Mouse (Mus musculus): ENCODE results near the gene Pgm1. TPM values are rescaled to one million over a fixed set of nuclear protein-coding genes. Genes with fewer than 3 reads are reported as not detected.

Pgm1 gene
- polyA plus RNA-seq, 1 experiment, result 12.3 TPM

GRCm38 (mm10) chr4:99947896-99948295, 18.7 kb downstream of the Pgm1 start:
- Histone ChIP-seq H3K4me3 (ENCODE audit: extremely low read depth, insufficient read depth, insufficient read length) (no peak overlapping the region), H3K4me1 (ENCODE audit: control insufficient read depth, insufficient read depth, insufficient read length) (no peaks in the 10 kb centered on the region), H3K27me3 (ENCODE audit: control insufficient read depth, insufficient read depth, low read length) (no peaks in the 10 kb centered on the region), H3K36me3 (ENCODE audit: control insufficient read depth, insufficient read depth, low read length) (no peaks in the 10 kb centered on the region), H3K27ac (ENCODE audit: insufficient read depth, low read length) (no peak overlapping the region)
- TF ChIP-seq POLR2A (IDR thresholded peaks at IDR 0.05; ENCODE audit: low read depth, low read length), result no peak
- DNase-seq (ENCODE audit: low read depth in 1 of 2, low spot score in 2 of 2), result no peak
- 87% methylated on average over 1 of the region's 1 CpGs for WGBS

- no peak for TF ChIP-seq POLR2A (IDR thresholded peaks at IDR 0.05; ENCODE audit: low read depth, low read length)
- TF ChIP-seq CTCF (IDR thresholded peaks at IDR 0.05; ENCODE audit: extremely low read depth, insufficient read depth, insufficient read length, insufficient replicate concordance), result no peak
- H3K4me3 ChIP-seq (ENCODE audit: extremely low read depth, insufficient read depth, insufficient read length), result no peak overlapping the region
- no peak overlapping the region for H3K27ac ChIP-seq (ENCODE audit: insufficient read depth, low read length)
- H3K27me3 ChIP-seq (ENCODE audit: control insufficient read depth, insufficient read depth, low read length), result no peaks in the 10 kb centered on the region
- 93% methylated on average over 2 of the region's 2 CpGs for WGBS
- H3K4me1 ChIP-seq (ENCODE audit: control insufficient read depth, insufficient read depth, insufficient read length), result no peaks in the 10 kb centered on the region
- no peak for DNase-seq (ENCODE audit: low read depth in 1 of 2, low spot score in 2 of 2)
- H3K36me3 ChIP-seq (ENCODE audit: control insufficient read depth, insufficient read depth, low read length), result no peaks in the 10 kb centered on the region
These were observed 24.7 kb downstream of the Pgm1 start for GRCm38 (mm10) chr4:99953904-99954303.

- H3K36me3 ChIP-seq (ENCODE audit: control insufficient read depth, insufficient read depth, low read length), result no peaks in the 10 kb centered on the region
- H3K4me3 ChIP-seq (ENCODE audit: extremely low read depth, insufficient read depth, insufficient read length), result no peak overlapping the region
- H3K27ac ChIP-seq (ENCODE audit: insufficient read depth, low read length), result no peak overlapping the region
- TF ChIP-seq POLR2A (IDR thresholded peaks at IDR 0.05; ENCODE audit: low read depth, low read length), result no peak
- no peak for TF ChIP-seq CTCF (IDR thresholded peaks at IDR 0.05; ENCODE audit: extremely low read depth, insufficient read depth, insufficient read length, insufficient replicate concordance)
- WGBS, result 91% methylated on average over 10 of the region's 10 CpGs
- no peak for DNase-seq (ENCODE audit: low read depth in 1 of 2, low spot score in 2 of 2)
- no peaks in the 10 kb centered on the region for H3K27me3 ChIP-seq (ENCODE audit: control insufficient read depth, insufficient read depth, low read length)
- no peaks in the 10 kb centered on the region for H3K4me1 ChIP-seq (ENCODE audit: control insufficient read depth, insufficient read depth, insufficient read length)
These were observed 26.2 kb downstream of the Pgm1 start for GRCm38 (mm10) chr4:99955396-99955795.

GRCm38 (mm10) chr4:99957186-99957585, 28.0 kb downstream of the Pgm1 start:
- 93% methylated on average over 4 of the region's 4 CpGs for WGBS
- Histone ChIP-seq H3K27me3 (ENCODE audit: control insufficient read depth, insufficient read depth, low read length) (no peaks in the 10 kb centered on the region), H3K36me3 (ENCODE audit: control insufficient read depth, insufficient read depth, low read length) (no peaks in the 10 kb centered on the region), H3K27ac (ENCODE audit: insufficient read depth, low read length) (no peak overlapping the region), H3K4me1 (ENCODE audit: control insufficient read depth, insufficient read depth, insufficient read length) (no peaks in the 10 kb centered on the region), H3K4me3 (ENCODE audit: extremely low read depth, insufficient read depth, insufficient read length) (no peak overlapping the region)
- no peak for DNase-seq (ENCODE audit: low read depth in 1 of 2, low spot score in 2 of 2)
- TF ChIP-seq CTCF (IDR thresholded peaks at IDR 0.05; ENCODE audit: extremely low read depth, insufficient read depth, insufficient read length, insufficient replicate concordance) (no peak), POLR2A (IDR thresholded peaks at IDR 0.05; ENCODE audit: low read depth, low read length) (no peak)

GRCm38 (mm10) chr4:99958084-99958815, 29.0 kb downstream of the Pgm1 start:
- H3K4me3 ChIP-seq (ENCODE audit: extremely low read depth, insufficient read depth, insufficient read length), result no peak overlapping the region
- H3K36me3 ChIP-seq (ENCODE audit: control insufficient read depth, insufficient read depth, low read length), result no peaks in the 10 kb centered on the region
- no peak for DNase-seq (ENCODE audit: low read depth in 1 of 2, low spot score in 2 of 2)
- H3K27ac ChIP-seq (ENCODE audit: insufficient read depth, low read length), result no peak overlapping the region
- H3K27me3 ChIP-seq (ENCODE audit: control insufficient read depth, insufficient read depth, low read length), result no peaks in the 10 kb centered on the region
- H3K4me1 ChIP-seq (ENCODE audit: control insufficient read depth, insufficient read depth, insufficient read length), result no peaks in the 10 kb centered on the region
- WGBS, result 62% methylated on average over 7 of the region's 7 CpGs
- no peak for TF ChIP-seq POLR2A (IDR thresholded peaks at IDR 0.05; ENCODE audit: low read depth, low read length)
- TF ChIP-seq CTCF (IDR thresholded peaks at IDR 0.05; ENCODE audit: extremely low read depth, insufficient read depth, insufficient read length, insufficient replicate concordance), result no peak

DNA sequence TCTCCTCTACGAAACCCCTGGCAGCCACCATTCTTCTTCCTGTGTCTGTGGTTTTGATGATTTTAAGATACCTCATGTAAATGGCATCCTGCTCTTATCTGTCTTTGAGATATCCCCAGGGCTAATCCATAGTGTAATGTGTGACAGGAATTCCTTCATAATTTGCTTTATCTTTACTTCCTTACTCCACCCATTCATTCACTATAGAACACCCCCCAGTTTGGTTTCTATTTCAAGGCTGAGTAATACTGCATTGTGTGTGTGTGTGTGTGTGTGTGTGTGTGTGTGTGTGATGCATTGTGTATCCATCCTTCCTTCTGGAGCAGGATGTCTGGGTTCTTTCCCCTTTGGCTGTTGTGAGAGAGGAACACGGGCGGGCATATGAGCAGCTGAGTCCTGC, 30.1 kb downstream of the Pgm1 start:
- no peak overlapping the region for H3K27ac ChIP-seq (ENCODE audit: insufficient read depth, low read length)
- TF ChIP-seq CTCF (IDR thresholded peaks at IDR 0.05; ENCODE audit: extremely low read depth, insufficient read depth, insufficient read length, insufficient replicate concordance) (no peak), POLR2A (IDR thresholded peaks at IDR 0.05; ENCODE audit: low read depth, low read length) (no peak)
- no peak for DNase-seq (ENCODE audit: low read depth in 1 of 2, low spot score in 2 of 2)
- H3K36me3 ChIP-seq (ENCODE audit: control insufficient read depth, insufficient read depth, low read length), result peaks cover 5% of the 10 kb centered on the region
- 75% methylated on average over 3 of the region's 3 CpGs for WGBS
- no peaks in the 10 kb centered on the region for H3K27me3 ChIP-seq (ENCODE audit: control insufficient read depth, insufficient read depth, low read length)
- H3K4me1 ChIP-seq (ENCODE audit: control insufficient read depth, insufficient read depth, insufficient read length), result no peaks in the 10 kb centered on the region
- no peak overlapping the region for H3K4me3 ChIP-seq (ENCODE audit: extremely low read depth, insufficient read depth, insufficient read length)

GRCm38 (mm10) chr4:99966555-99966954, 37.3 kb downstream of the Pgm1 start:
- Histone ChIP-seq H3K27me3 (ENCODE audit: control insufficient read depth, insufficient read depth, low read length) (no peaks in the 10 kb centered on the region), H3K4me1 (ENCODE audit: control insufficient read depth, insufficient read depth, insufficient read length) (no peaks in the 10 kb centered on the region), H3K4me3 (ENCODE audit: extremely low read depth, insufficient read depth, insufficient read length) (no peak overlapping the region), H3K36me3 (ENCODE audit: control insufficient read depth, insufficient read depth, low read length) (peaks cover 16% of the 10 kb centered on the region), H3K27ac (ENCODE audit: insufficient read depth, low read length) (no peak overlapping the region)
- TF ChIP-seq POLR2A (IDR thresholded peaks at IDR 0.05; ENCODE audit: low read depth, low read length) (no peak), CTCF (IDR thresholded peaks at IDR 0.05; ENCODE audit: extremely low read depth, insufficient read depth, insufficient read length, insufficient replicate concordance) (no peak)
- DNase-seq (ENCODE audit: low read depth in 1 of 2, low spot score in 2 of 2), result no peak
- 97% methylated on average over 6 of the region's 6 CpGs for WGBS
